Comparison of ENCODE assay signal across 18 mouse cellular contexts in the genomic region with DNA sequence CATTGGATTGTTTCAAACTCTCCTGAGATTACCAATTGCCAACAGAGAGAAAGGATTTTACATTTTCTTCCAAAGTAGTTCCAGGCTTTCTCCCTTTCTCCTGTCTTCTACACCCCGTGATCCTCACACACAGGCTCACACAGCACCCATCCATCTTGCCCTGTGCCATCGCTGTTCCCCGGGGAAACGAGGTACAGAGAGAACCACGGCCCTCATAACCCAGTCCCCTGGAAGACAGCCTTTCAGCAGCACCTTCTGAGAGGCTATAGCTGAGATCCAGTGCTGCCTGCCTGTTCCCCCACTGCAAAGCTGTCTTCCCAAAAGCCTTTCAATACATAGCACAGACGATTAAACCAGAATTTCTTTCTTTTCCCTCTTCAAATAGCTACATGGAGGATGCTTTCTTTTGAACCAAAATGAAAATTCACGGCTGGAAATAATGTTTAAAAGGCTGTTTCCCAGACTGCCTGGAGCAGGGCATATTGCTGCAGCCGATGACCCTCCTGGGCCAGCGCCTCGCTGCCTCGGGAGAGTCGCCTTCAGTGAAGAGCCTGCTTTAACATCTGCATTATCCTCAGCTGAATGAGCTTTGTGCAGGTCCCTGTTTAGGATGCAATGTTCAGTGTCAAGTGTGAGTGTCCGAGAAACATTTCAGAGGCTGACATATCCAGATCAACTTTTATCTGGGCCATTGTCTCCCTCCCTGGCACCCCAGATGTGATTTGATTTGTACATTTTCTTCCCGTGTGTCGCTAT.
DNase-seq lines count a peak whose midpoint lies in the region; ATAC-seq and TF ChIP-seq lines count a peak whose summit lies in the region.
"Had no signal": no experiment of that assay in that cellular context is flagged by ENCODE, and none has a peak within 500 bp of the region (broad histone marks: within the 10 kb centered on the region; RNA-seq: fewer than 3 reads in every experiment).

No protein-coding gene starts in this region.

- H3K4me2 ChIP-seq in forebrain, embryonic 11.5 days (ENCODE audit: low read depth, low read length, severe bottlenecking): no peak overlapping the region
- H3K4me2 ChIP-seq in forebrain, embryonic 16.5 days (ENCODE audit: low read length): no peak overlapping the region
- H3K4me2 ChIP-seq in hindbrain, embryonic 14.5 days (replicated peaks): no peak overlapping the region
- H3K4me2 ChIP-seq in midbrain, embryonic 16.5 days (ENCODE audit: low read length): no peak overlapping the region
- H3K4me2 ChIP-seq: embryonic facial prominence, embryonic 13.5 days; heart, embryonic 12.5 days; liver, embryonic 12.5 days had no signal

- H3K9ac ChIP-seq in forebrain, embryonic 11.5 days (ENCODE audit: low read length): peak overlapping the region; percentile 2; the same call in 1 of the 2 replicates
- no peak overlapping the region for H3K9ac ChIP-seq in forebrain, embryonic 16.5 days (replicated peaks; ENCODE audit: low read depth, low read length)
- H3K9ac ChIP-seq in hindbrain, embryonic 14.5 days: peak overlapping the region; percentile 40
- peak overlapping the region; percentile 39; the same call in 1 of the 2 replicates for H3K9ac ChIP-seq in midbrain, embryonic 16.5 days (ENCODE audit: low read depth, low read length)
- H3K9ac ChIP-seq: embryonic facial prominence, embryonic 13.5 days; heart, embryonic 12.5 days; liver, embryonic 12.5 days had no signal

- H3K4me1 ChIP-seq in forebrain, embryonic 11.5 days (replicated peaks; ENCODE audit: control insufficient read depth, insufficient read depth, low read length): no peaks in the 10 kb centered on the region; the same call in 1 of the 2 replicates
- H3K4me1 ChIP-seq in forebrain, embryonic 16.5 days (replicated peaks; ENCODE audit: control insufficient read depth, insufficient read depth, low read length): peaks cover 6% of the 10 kb centered on the region
- H3K4me1 ChIP-seq in hindbrain, embryonic 14.5 days (replicated peaks; ENCODE audit: control insufficient read depth, insufficient read depth, low read length): peaks cover 13% of the 10 kb centered on the region; the same call in 1 of the 2 replicates
- H3K4me1 ChIP-seq in midbrain, embryonic 16.5 days (ENCODE audit: control insufficient read depth, insufficient read depth, low read length): peaks cover 13% of the 10 kb centered on the region
- H3K4me1 ChIP-seq in kidney, adult 2 months (ENCODE audit: control insufficient read depth, insufficient read depth, low read length): no peaks in the 10 kb centered on the region
- H3K4me1 ChIP-seq in lung, adult 2 months (ENCODE audit: control insufficient read depth, insufficient read depth, low read length): no peaks in the 10 kb centered on the region

- no peak overlapping the region for H3K4me3 ChIP-seq in forebrain, embryonic 11.5 days (ENCODE audit: low read depth, low read length)
- H3K4me3 ChIP-seq in forebrain, embryonic 16.5 days (replicated peaks; ENCODE audit: low read length): no peak overlapping the region
- H3K4me3 ChIP-seq in hindbrain, embryonic 14.5 days (replicated peaks; ENCODE audit: low read length): no peak overlapping the region
- H3K4me3 ChIP-seq in midbrain, embryonic 16.5 days (ENCODE audit: low read depth, low read length): no peak overlapping the region
- no peak overlapping the region for H3K4me3 ChIP-seq in kidney, adult 2 months (ENCODE audit: insufficient read depth, low read depth, low read length)
- no peak overlapping the region for H3K4me3 ChIP-seq in lung, adult 2 months (replicated peaks; ENCODE audit: extremely low read depth, low read depth, low read length)
- H3K4me3 ChIP-seq: embryonic facial prominence, embryonic 13.5 days; heart, embryonic 12.5 days; limb, embryonic 10.5 days; liver, embryonic 12.5 days had no signal

- H3K9me3 ChIP-seq in forebrain, embryonic 11.5 days (ENCODE audit: control insufficient read depth, low read length): no peaks in the 10 kb centered on the region
- H3K9me3 ChIP-seq in forebrain, embryonic 16.5 days (ENCODE audit: control insufficient read depth, low read length): no peaks in the 10 kb centered on the region
- H3K9me3 ChIP-seq in hindbrain, embryonic 14.5 days (ENCODE audit: control insufficient read depth, low read length): no peaks in the 10 kb centered on the region
- no peaks in the 10 kb centered on the region for H3K9me3 ChIP-seq in midbrain, embryonic 16.5 days (replicated peaks; ENCODE audit: control insufficient read depth, low read length, poor library complexity, severe bottlenecking)
- H3K9me3 ChIP-seq: embryonic facial prominence, embryonic 13.5 days; heart, embryonic 12.5 days; limb, embryonic 10.5 days; liver, embryonic 12.5 days had no signal

- no peaks in the 10 kb centered on the region for H3K36me3 ChIP-seq in forebrain, embryonic 11.5 days (ENCODE audit: control insufficient read depth, insufficient read depth, low read length)
- no peaks in the 10 kb centered on the region for H3K36me3 ChIP-seq in forebrain, embryonic 16.5 days (ENCODE audit: control insufficient read depth, insufficient read depth)
- H3K36me3 ChIP-seq in hindbrain, embryonic 14.5 days (replicated peaks; ENCODE audit: control insufficient read depth, insufficient read depth): peaks cover 11% of the 10 kb centered on the region
- peaks cover 2% of the 10 kb centered on the region; the same call in 1 of the 2 replicates for H3K36me3 ChIP-seq in midbrain, embryonic 16.5 days (ENCODE audit: control insufficient read depth, insufficient read depth, low read length)
- H3K36me3 ChIP-seq in kidney, adult 2 months (ENCODE audit: control insufficient read depth, insufficient read depth, low read length): no peaks in the 10 kb centered on the region
- H3K36me3 ChIP-seq: liver, embryonic 12.5 days had no signal

- TF ChIP-seq POLR2A in brain, embryonic 14.5 days (IDR thresholded peaks at IDR 0.05; ENCODE audit: borderline replicate concordance, extremely low read depth, insufficient read depth, insufficient read length, poor library complexity, severe bottlenecking): no peak
- no peak for TF ChIP-seq POLR2A in kidney, adult 2 months (IDR thresholded peaks at IDR 0.05; ENCODE audit: low read depth, low read length)
- no peak for TF ChIP-seq POLR2A in lung, adult 2 months (IDR thresholded peaks at IDR 0.05; ENCODE audit: borderline replicate concordance, extremely low read depth, low read depth, low read length)

- no peaks in the 10 kb centered on the region for H3K27me3 ChIP-seq in forebrain, embryonic 11.5 days (ENCODE audit: control insufficient read depth, insufficient read depth, low read length)
- no peaks in the 10 kb centered on the region for H3K27me3 ChIP-seq in forebrain, embryonic 16.5 days (replicated peaks; ENCODE audit: control insufficient read depth, insufficient read depth, low read length)
- no peaks in the 10 kb centered on the region for H3K27me3 ChIP-seq in hindbrain, embryonic 14.5 days (ENCODE audit: control insufficient read depth, insufficient read depth, low read length)
- no peaks in the 10 kb centered on the region for H3K27me3 ChIP-seq in midbrain, embryonic 16.5 days (ENCODE audit: control insufficient read depth, insufficient read depth, low read depth, low read length)
- H3K27me3 ChIP-seq in kidney, adult 2 months (replicated peaks; ENCODE audit: control insufficient read depth, insufficient read depth, low read length): no peaks in the 10 kb centered on the region
- H3K27me3 ChIP-seq: embryonic facial prominence, embryonic 13.5 days; heart, embryonic 12.5 days; liver, embryonic 12.5 days had no signal

- TF ChIP-seq CTCF in brain, embryonic 14.5 days (IDR thresholded peaks at IDR 0.05; ENCODE audit: borderline replicate concordance, extremely low read depth, insufficient read depth, insufficient read length): no peak
- TF ChIP-seq CTCF in kidney, adult 2 months (conservative IDR thresholded peaks at IDR 0.05; ENCODE audit: insufficient read depth, insufficient read length, low read depth, low read length): no peak
- TF ChIP-seq CTCF in lung, adult 2 months (IDR thresholded peaks at IDR 0.05; ENCODE audit: insufficient read depth, low read length): no peak

- no peak for ATAC-seq in forebrain, embryonic 11.5 days (replicated peaks; ENCODE audit: low FRiP score)
- no peak for ATAC-seq in forebrain, embryonic 16.5 days
- ATAC-seq in hindbrain, embryonic 14.5 days (ENCODE audit: low FRiP score): peak; percentile 51; the same call in 1 of the 2 replicates
- peak; percentile 49; the same call in 1 of the 2 replicates for ATAC-seq in midbrain, embryonic 16.5 days

- no peak for DNase-seq in forebrain, embryonic 11.5 days (ENCODE audit: low spot score)
- peak; percentile 37 for DNase-seq in brain, embryonic 14.5 days (ENCODE audit: low read depth)
- DNase-seq in hindbrain, embryonic 14.5 days (ENCODE audit: low spot score): no peak
- DNase-seq in right cerebral cortex, adult 18-20 months: no peak
- no peak for DNase-seq in kidney, adult 2 months
- no peak for DNase-seq in lung, adult 2 months
- DNase-seq: adrenal gland, postnatal 36 days; cerebellum, postnatal 36 days; gastrocnemius, postnatal 36 days; kidney, adult 18-20 months; kidney, postnatal 36 days; thymus, postnatal 14 days had no signal

- H3K27ac ChIP-seq in forebrain, embryonic 11.5 days (ENCODE audit: low read depth, low read length): no peak overlapping the region
- no peak overlapping the region for H3K27ac ChIP-seq in forebrain, embryonic 16.5 days (ENCODE audit: low read length)
- H3K27ac ChIP-seq in hindbrain, embryonic 14.5 days: peak overlapping the region; percentile 58
- H3K27ac ChIP-seq in midbrain, embryonic 16.5 days (ENCODE audit: low read length): peak overlapping the region; percentile 45
- no peak overlapping the region for H3K27ac ChIP-seq in kidney, adult 2 months (ENCODE audit: insufficient read depth, low read depth, low read length)
- H3K27ac ChIP-seq: embryonic facial prominence, embryonic 13.5 days; limb, embryonic 10.5 days; liver, embryonic 12.5 days had no signal

- 54% methylated on average over 15 of the region's 15 CpGs for WGBS in forebrain, embryonic 11.5 days
- 62% methylated on average over 15 of the region's 15 CpGs for WGBS in forebrain, embryonic 16.5 days
- WGBS in hindbrain, embryonic 14.5 days: 33% methylated on average over 15 of the region's 15 CpGs
- WGBS in midbrain, embryonic 16.5 days: 31% methylated on average over 15 of the region's 15 CpGs
- 80% methylated on average over 15 of the region's 15 CpGs for WGBS in kidney, adult 2 months
- WGBS in lung, adult 2 months: 71% methylated on average over 15 of the region's 15 CpGs

Comparison
In these comparisons a context has a peak if more than half of its experiments do, and no peak if none do; other contexts are left out.
1. ATAC-seq: peak in hindbrain, embryonic 14.5 days (single experiment) and midbrain, embryonic 16.5 days (single experiment); none in forebrain, embryonic 11.5 days (single experiment) and forebrain, embryonic 16.5 days (single experiment).
2. H3K27ac ChIP-seq: peak in hindbrain, embryonic 14.5 days (single experiment) and midbrain, embryonic 16.5 days (single experiment); none in forebrain, embryonic 11.5 days (single experiment), forebrain, embryonic 16.5 days (single experiment) and kidney, adult 2 months (single experiment).